Mouse (Mus musculus) heart, adult 2 months (tissue): ENCODE data around the gene Ppm1b.

Source experiments
- CTCF ChIP-seq: fragments of 200-600 bp; IDR thresholded peaks from 2 replicates; pipeline ENCODE4 v1.8.1; 2022; ENCODE audit warnings: antibody characterized with exemption, mild to moderate bottlenecking, moderate library complexity
- POLR2A ChIP-seq: fragments of 200-500 bp; IDR thresholded peaks from 2 replicates; pipeline ENCODE4 v1.6.1; 2011; ENCODE audit warnings: mild to moderate bottlenecking, low read depth, low read length, control low read depth; ENCODE audit not compliant: insufficient read depth

GRCm38 (mm10) chr17:84933968-84934367, 22.6 kb upstream of the Ppm1b start:
- TF ChIP-seq POLR2A = no peak
- TF ChIP-seq CTCF = no peak
